Mouse (Mus musculus) testis, adult 2 months (tissue): ENCODE results near the gene Dpep3.

Source experiments
- CTCF ChIP-seq: fragments of 200-500 bp; IDR thresholded peaks from 2 replicates; pipeline ENCODE4 v1.5.1; 2012; ENCODE audit warnings: low read depth, mild to moderate bottlenecking, inconsistent platforms, low read length, moderate library complexity; ENCODE audit not compliant: control insufficient read depth, insufficient read depth, insufficient replicate concordance
- POLR2A ChIP-seq: fragments of 200-500 bp; IDR thresholded peaks from 2 replicates; pipeline ENCODE4 v1.6.1; 2012; ENCODE audit warnings: low read depth, mild to moderate bottlenecking, inconsistent platforms, low read length, moderate library complexity; ENCODE audit not compliant: control insufficient read depth

GRCm38 (mm10) chr8:105996359-105996758 is 17.1 kb upstream of the Dpep3 start:
- TF ChIP-seq POLR2A = no peak
- no peak for TF ChIP-seq CTCF
